Mouse (Mus musculus): ENCODE measurements around the gene Stpg4.

Gene Stpg4

GRCm38 (mm10) chr17:87349069-87349468 lies 78.5 kb downstream of the Stpg4 start:
- no peak for DNase-seq

GRCm38 (mm10) chr17:87348353-87348752 lies 79.2 kb downstream of the Stpg4 start:
- no peak for DNase-seq

GRCm38 (mm10) chr17:87345252-87345593 lies 82.3 kb downstream of the Stpg4 start:
- DNase-seq: no peak

- no peak for DNase-seq
These were observed 82.9 kb downstream of the Stpg4 start for GRCm38 (mm10) chr17:87344441-87345251.

- DNase-seq: peak; percentile 43 to 74
These were observed 84.4 kb downstream of the Stpg4 start for GRCm38 (mm10) chr17:87343060-87343703.

Data from kidney, postnatal 25 days (tissue).